Mouse (Mus musculus) lung, adult 2 months (tissue): ENCODE data around the gene Scml4. TPM values are rescaled to one million over a fixed set of nuclear protein-coding genes. Genes with fewer than 3 reads are reported as not detected.

Experiments
- DNase-seq: peaks from one replicate; pipeline ENCODE4 v3.0.0; 2022
- H3K4me1 ChIP-seq: fragments of 200-500 bp; 2 replicates; pipeline ENCODE4 v1.6.1; 2011; ENCODE audit warnings: low read length; ENCODE audit not compliant: control insufficient read depth, insufficient read depth
- H3K4me3 ChIP-seq: fragments of 200-500 bp; replicated peaks from 2 replicates; pipeline ENCODE3; 2011; ENCODE audit warnings: low read depth, mild to moderate bottlenecking, control low read depth, low read length; ENCODE audit errors: extremely low read depth
- CTCF ChIP-seq: fragments of 200-500 bp; IDR thresholded peaks from 2 replicates; pipeline ENCODE4 v1.5.1; 2011; ENCODE audit warnings: mild to moderate bottlenecking, low read length, control low read depth; ENCODE audit not compliant: insufficient read depth
- POLR2A ChIP-seq: fragments of 200-500 bp; IDR thresholded peaks from 2 replicates; pipeline ENCODE4 v1.6.1; 2011; ENCODE audit warnings: low read depth, mild to moderate bottlenecking, control low read depth, low read length, borderline replicate concordance; ENCODE audit errors: extremely low read depth
- WGBS: fragments of 180-500 bp; shearing (Covaris S2); methylation state at CpG from one replicate; pipeline ENCODE4 v1.1.7; 2018; 5-methylcytosine and 5-hydroxymethylcytosine counted together
- polyA plus RNA-seq: library from polyadenylated mRNA; depleted of rRNA; stranded (reverse); fragments of >200 nt; gene quantifications from 2 replicates; pipeline ENCODE4 v1.2.3, GENCODE M21; 2012

Gene Scml4
- polyA plus RNA-seq, 1 experiment: 3.1 TPM

DNA sequence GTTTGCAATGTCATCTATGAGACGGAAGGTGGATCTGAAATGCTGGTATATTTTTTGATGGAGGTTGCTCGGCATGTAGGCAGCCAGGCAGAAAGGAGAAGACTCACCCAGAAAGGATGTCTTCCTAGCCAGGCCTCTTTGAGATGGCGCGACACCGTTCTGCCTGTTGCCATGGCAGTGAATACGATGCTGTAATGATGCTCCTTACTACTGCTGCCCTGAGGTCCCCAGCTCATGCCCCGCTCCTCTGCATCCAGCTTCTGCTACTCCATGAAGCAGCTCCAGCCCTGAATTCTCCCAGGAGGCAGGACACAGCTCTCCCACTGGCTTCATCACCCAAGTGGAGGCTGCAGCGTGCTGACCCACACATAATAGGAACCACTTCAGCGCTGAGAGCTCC lies 130.8 kb downstream of the Scml4 start:
- WGBS: 69% methylated on average over 9 of the region's 9 CpGs
- TF ChIP-seq CTCF (no peak), POLR2A (no peak)
- DNase-seq: no peak
- Histone ChIP-seq H3K4me1 (peaks cover 4% of the 10 kb centered on the region), H3K4me3 (no peak overlapping the region)

- peaks cover 4% of the 10 kb centered on the region for H3K4me1 ChIP-seq
- TF ChIP-seq POLR2A (no peak), CTCF (no peak)
- WGBS: 29% methylated on average over 13 of the region's 13 CpGs
- no peak overlapping the region for H3K4me3 ChIP-seq
- DNase-seq: no peak
Measured at GRCm38 (mm10) chr10:42994331-42994782, 134.2 kb downstream of the Scml4 start.

- Histone ChIP-seq H3K4me3 (no peak overlapping the region), H3K4me1 (peaks cover 4% of the 10 kb centered on the region)
- DNase-seq: no peak
- TF ChIP-seq POLR2A: no peak
- TF ChIP-seq CTCF: no peak
- 42% methylated on average over 13 of the region's 13 CpGs for WGBS
Measured at GRCm38 (mm10) chr10:42995484-42995895, 135.3 kb downstream of the Scml4 start.

DNA sequence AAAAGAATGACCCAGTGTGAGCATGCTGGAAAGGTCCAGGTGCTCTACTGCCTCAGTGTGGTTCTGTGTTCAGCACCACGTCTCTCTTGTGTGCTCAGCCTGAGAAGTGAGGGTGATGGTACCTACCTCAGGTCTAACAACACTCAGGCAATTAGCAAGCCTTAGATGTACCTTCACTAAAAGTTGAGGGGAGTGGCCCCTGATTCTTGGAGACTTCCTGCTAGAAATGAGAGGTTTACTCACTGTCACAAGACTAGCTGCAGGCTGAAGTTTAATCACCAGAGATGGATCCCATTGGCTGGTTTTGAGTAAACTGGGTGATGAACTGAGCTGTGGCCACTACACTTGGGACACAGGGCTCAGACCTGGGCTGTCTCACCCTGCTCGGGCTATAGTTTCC lies 137.1 kb downstream of the Scml4 start:
- TF ChIP-seq CTCF (no peak), POLR2A (no peak)
- H3K4me3 ChIP-seq: no peak overlapping the region
- DNase-seq: no peak
- WGBS: 80% methylated on average over 2 of the region's 2 CpGs
- peaks cover 4% of the 10 kb centered on the region for H3K4me1 ChIP-seq

- WGBS: 97% methylated on average over 10 of the region's 10 CpGs
- TF ChIP-seq CTCF: no peak
- TF ChIP-seq POLR2A: no peak
- DNase-seq: no peak
- H3K4me3 ChIP-seq: no peak overlapping the region
- no peaks in the 10 kb centered on the region; the same call in 1 of the 2 replicates for H3K4me1 ChIP-seq
Measured at GRCm38 (mm10) chr10:42999324-42999723, 139.2 kb downstream of the Scml4 start.

GRCm38 (mm10) chr10:43001433-43001832 lies 141.3 kb downstream of the Scml4 start:
- Histone ChIP-seq H3K4me3 (no peak overlapping the region), H3K4me1 (no peaks in the 10 kb centered on the region; the same call in 1 of the 2 replicates)
- 84% methylated on average over 3 of the region's 3 CpGs for WGBS
- no peak for TF ChIP-seq CTCF
- TF ChIP-seq POLR2A: no peak
- no peak for DNase-seq

GRCm38 (mm10) chr10:43002066-43002678 lies 142.0 kb downstream of the Scml4 start:
- H3K4me1 ChIP-seq: no peaks in the 10 kb centered on the region; the same call in 1 of the 2 replicates
- DNase-seq: no peak
- no peak overlapping the region for H3K4me3 ChIP-seq
- TF ChIP-seq POLR2A (no peak), CTCF (no peak)
- WGBS: 19% methylated on average over 13 of the region's 13 CpGs

- WGBS: 6% methylated on average over 25 of the region's 25 CpGs
- DNase-seq: no peak
- no peak for TF ChIP-seq POLR2A
- no peak for TF ChIP-seq CTCF
- Histone ChIP-seq H3K4me3 (peak overlapping the region; percentile 20), H3K4me1 (no peaks in the 10 kb centered on the region; the same call in 1 of the 2 replicates)
Measured at GRCm38 (mm10) chr10:43002721-43003465, 142.7 kb downstream of the Scml4 start.

- WGBS: 18% methylated on average over 5 of the region's 5 CpGs
- DNase-seq: no peak
- H3K4me1 ChIP-seq: no peaks in the 10 kb centered on the region; the same call in 1 of the 2 replicates
- TF ChIP-seq CTCF (no peak), POLR2A (no peak)
- H3K4me3 ChIP-seq: no peak overlapping the region
Measured at GRCm38 (mm10) chr10:43003466-43003757, 143.2 kb downstream of the Scml4 start.

GRCm38 (mm10) chr10:43004174-43004734 lies 144.1 kb downstream of the Scml4 start:
- H3K4me1 ChIP-seq: no peaks in the 10 kb centered on the region; the same call in 1 of the 2 replicates
- TF ChIP-seq CTCF (no peak), POLR2A (no peak)
- H3K4me3 ChIP-seq: no peak overlapping the region
- 88% methylated on average over 16 of the region's 16 CpGs for WGBS
- no peak for DNase-seq

- Histone ChIP-seq H3K4me3 (no peak overlapping the region), H3K4me1 (no peaks in the 10 kb centered on the region; the same call in 1 of the 2 replicates)
- DNase-seq: no peak
- 78% methylated on average over 4 of the region's 4 CpGs for WGBS
- TF ChIP-seq CTCF: no peak
- no peak for TF ChIP-seq POLR2A
Measured at GRCm38 (mm10) chr10:43005031-43005430, 144.9 kb downstream of the Scml4 start.
